Mouse (Mus musculus) forebrain, embryonic 14.5 days (tissue): ENCODE results near the gene Ankrd13c. TPM values are rescaled to one million over a fixed set of nuclear protein-coding genes. Genes with fewer than 3 reads are reported as not detected.

Source experiments
- ATAC-seq: fragments of 200-750 bp; cut with Nextera tagmentation; 2 replicates; pipeline ENCODE4 v1.8.0; 2017; ENCODE audit warnings: mild to moderate bottlenecking, moderate library complexity
- DNase-seq: peaks from one replicate; pipeline ENCODE4 v3.0.0-alpha.2; 2015; ENCODE audit warnings: low spot score
- H3K27ac ChIP-seq: fragments of 300-500 bp; sonication (generic); 2 replicates; pipeline ENCODE4 v1.5.1; 2014; ENCODE audit warnings: low read depth, mild to moderate bottlenecking, control low read depth, low read length, moderate library complexity
- H3K27me3 ChIP-seq: fragments of 300-500 bp; sonication (generic); replicated peaks from 2 replicates; pipeline ENCODE4 v1.6.1; 2014; ENCODE audit warnings: low read length, control low read depth, mixed read lengths; ENCODE audit not compliant: control insufficient read depth, insufficient read depth
- H3K36me3 ChIP-seq: fragments of 300-500 bp; sonication (generic); 2 replicates; pipeline ENCODE4 v1.6.1; 2014; ENCODE audit warnings: low read length, control low read depth; ENCODE audit not compliant: control insufficient read depth, insufficient read depth
- H3K4me1 ChIP-seq: fragments of 300-500 bp; sonication (generic); 2 replicates; pipeline ENCODE4 v1.6.1; 2014; ENCODE audit warnings: antibody characterized with exemption, low read length, control low read depth; ENCODE audit not compliant: control insufficient read depth, insufficient read depth
- H3K4me2 ChIP-seq: fragments of 300-500 bp; sonication (generic); 2 replicates; pipeline ENCODE4 v1.6.1; 2014; ENCODE audit warnings: mild to moderate bottlenecking, control low read depth, low read length
- H3K4me3 ChIP-seq: fragments of 300-500 bp; sonication (generic); 2 replicates; pipeline ENCODE4 v1.5.1; 2014; ENCODE audit warnings: low read depth, low read length, control low read depth
- H3K9ac ChIP-seq: fragments of 300-500 bp; sonication (generic); 2 replicates; pipeline ENCODE4 v1.6.1; 2014; ENCODE audit warnings: mild to moderate bottlenecking, low read length, control low read depth, moderate library complexity
- H3K9me3 ChIP-seq: fragments of 300-500 bp; sonication (generic); replicated peaks from 2 replicates; pipeline ENCODE4 v1.6.1; 2016; ENCODE audit warnings: low read length, control low read depth, mixed read lengths; ENCODE audit not compliant: control insufficient read depth
- WGBS: fragments of 180-500 bp; shearing (Covaris S2); extraction: QIAGEN DNeasy Blood & Tissue Kit; methylation state at CpG from one replicate; pipeline ENCODE4 v1.1.7; 2014; 5-methylcytosine and 5-hydroxymethylcytosine counted together
- polyA plus RNA-seq: library from polyadenylated mRNA; unstranded; fragments of >200 nt; fragmentation: Nextera tagmentation; extraction: Ambion mirVana; gene quantifications from 2 replicates; pipeline ENCODE4 v1.2.1, GENCODE M21; 2014

Gene Ankrd13c
- polyA plus RNA-seq, 1 experiment from 2014 or later, result 16.7 TPM

- H3K9ac ChIP-seq, result peak within 1 kb of the TSS; percentile 86
- no peaks in the 10 kb centered on the region for H3K36me3 ChIP-seq
- H3K27me3 ChIP-seq, result no peaks in the 10 kb centered on the region
- H3K4me2 ChIP-seq, result peak within 1 kb of the TSS; percentile 67
- DNase-seq, result peak; percentile 98
- peak within 1 kb of the TSS; percentile 71 for H3K27ac ChIP-seq
- H3K4me3 ChIP-seq, result peak within 1 kb of the TSS; percentile 89
- peaks cover 13% of the 10 kb centered on the region for H3K4me1 ChIP-seq
- no peaks in the 10 kb centered on the region for H3K9me3 ChIP-seq
- under 1% methylated on average over 55 of the region's 55 CpGs for WGBS
- ATAC-seq, result peak; percentile 96
Observed at GRCm38 (mm10) chr3:158036329-158036988, 89.4 kb downstream of the Ankrd13c start, which contains the start of the genes Srsf11 and Lrrc40. Gene Srsf11 (minus strand): TSS chr3:158036639. Gene Lrrc40 (plus strand): TSS chr3:158036662.

DNA sequence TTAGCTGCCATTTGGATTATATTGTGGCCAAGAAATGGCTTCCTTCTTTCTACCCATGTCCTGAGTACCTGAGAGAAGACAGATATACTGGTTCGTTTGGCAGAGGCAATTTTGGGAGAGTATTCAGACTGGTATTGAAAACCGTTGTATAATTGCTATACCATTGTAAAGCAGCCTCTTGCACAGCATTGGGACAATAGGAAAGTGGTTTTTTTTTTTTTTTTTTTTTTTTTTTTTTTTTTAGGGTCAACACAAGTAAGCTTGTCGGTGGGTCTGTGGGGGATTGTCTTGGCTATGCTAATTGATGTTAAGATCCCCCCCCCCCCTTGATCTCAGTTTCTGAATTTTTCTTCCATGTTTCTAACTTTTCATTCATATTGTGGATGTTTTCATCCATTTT, 91.1 kb downstream of the Ankrd13c start:
- Histone ChIP-seq H3K4me3 (no peak overlapping the region), H3K9me3 (no peaks in the 10 kb centered on the region), H3K4me2 (no peak overlapping the region), H3K27me3 (no peaks in the 10 kb centered on the region), H3K36me3 (no peaks in the 10 kb centered on the region), H3K4me1 (peaks cover 13% of the 10 kb centered on the region), H3K9ac (no peak overlapping the region), H3K27ac (no peak overlapping the region)
- DNase-seq, result no peak
- no peak for ATAC-seq
- WGBS, result 77% methylated on average over 3 of the region's 3 CpGs

GRCm38 (mm10) chr3:158040755-158041154, 93.7 kb downstream of the Ankrd13c start:
- no peak overlapping the region for H3K9ac ChIP-seq
- 87% methylated on average over 2 of the region's 2 CpGs for WGBS
- H3K27ac ChIP-seq, result no peak overlapping the region
- H3K4me3 ChIP-seq, result no peak overlapping the region
- no peaks in the 10 kb centered on the region for H3K27me3 ChIP-seq
- H3K36me3 ChIP-seq, result no peaks in the 10 kb centered on the region
- peaks cover 4% of the 10 kb centered on the region; the same call in 1 of the 2 replicates for H3K4me1 ChIP-seq
- ATAC-seq, result no peak
- no peak for DNase-seq
- no peaks in the 10 kb centered on the region for H3K9me3 ChIP-seq
- no peak overlapping the region for H3K4me2 ChIP-seq

DNA sequence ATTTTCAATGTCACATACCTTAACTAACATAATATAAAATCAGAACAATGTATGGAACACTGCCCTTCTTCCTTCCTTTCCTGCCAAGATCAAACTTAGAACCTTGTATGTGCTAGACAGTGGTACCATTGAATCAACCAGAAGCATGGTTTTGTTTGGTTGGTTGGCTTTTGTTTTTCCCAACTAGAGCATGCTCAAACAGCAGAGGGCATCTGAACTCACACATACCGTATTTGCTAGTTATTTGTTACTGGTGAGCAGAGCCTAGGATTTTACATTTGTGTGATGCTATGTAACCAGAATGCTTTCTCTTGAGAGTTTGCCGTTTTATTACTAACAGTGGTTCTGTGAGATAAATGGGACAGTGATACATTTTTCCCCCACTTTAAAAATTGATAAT, 102.5 kb downstream of the Ankrd13c start:
- Histone ChIP-seq H3K27me3 (no peaks in the 10 kb centered on the region), H3K9ac (no peak overlapping the region), H3K4me2 (no peak overlapping the region), H3K4me1 (no peaks in the 10 kb centered on the region), H3K9me3 (no peaks in the 10 kb centered on the region), H3K36me3 (peaks cover 22% of the 10 kb centered on the region), H3K27ac (no peak overlapping the region), H3K4me3 (no peak overlapping the region)
- ATAC-seq, result no peak
- 74% methylated on average over 2 of the region's 2 CpGs for WGBS
- no peak for DNase-seq

Other genes with a start within 250 kb of the Ankrd13c start
- gene Cth, start 22.2 kb upstream of the Ankrd13c start, polyA plus RNA-seq, result 5.2 and 5.5 TPM in 2 replicates
- gene Srsf11, start 89.4 kb downstream of the Ankrd13c start, polyA plus RNA-seq, result 232 and 242 TPM in 2 replicates
- 65.8 TPM in 2 replicates for gene Lrrc40, start 89.4 kb downstream of the Ankrd13c start, polyA plus RNA-seq